Mouse (Mus musculus) kidney, embryonic 16.5 days (tissue): ENCODE measurements around the gene Nos1ap. TPM values are rescaled to one million over a fixed set of nuclear protein-coding genes. Genes with fewer than 3 reads are reported as not detected.

Source experiments
- ATAC-seq: fragments of 200-750 bp; cut with Nextera tagmentation; 2 replicates; pipeline ENCODE4 v1.8.0; 2017; ENCODE audit warnings: moderate TSS enrichment; ENCODE audit not compliant: low FRiP score, low TSS enrichment
- H3K27ac ChIP-seq: fragments of 300-500 bp; sonication (generic); 2 replicates; pipeline ENCODE4 v1.5.1; 2014; ENCODE audit warnings: low read length
- H3K27me3 ChIP-seq: fragments of 300-500 bp; sonication (generic); 2 replicates; pipeline ENCODE4 v1.6.1; 2014; ENCODE audit warnings: low read length, control low read depth, mixed read lengths; ENCODE audit not compliant: insufficient read depth
- H3K36me3 ChIP-seq: fragments of 300-500 bp; sonication (generic); 2 replicates; pipeline ENCODE4 v1.6.1; 2014; ENCODE audit warnings: low read length, control low read depth, mixed read lengths; ENCODE audit not compliant: insufficient read depth
- H3K4me1 ChIP-seq: fragments of 300-500 bp; sonication (generic); 2 replicates; pipeline ENCODE4 v1.6.1; 2014; ENCODE audit warnings: low read length, control low read depth, mixed read lengths; ENCODE audit not compliant: insufficient read depth
- H3K4me2 ChIP-seq: fragments of 300-500 bp; sonication (generic); replicated peaks from 2 replicates; pipeline ENCODE4 v1.6.1; 2014; ENCODE audit warnings: low read depth, low read length
- H3K4me3 ChIP-seq: fragments of 300-500 bp; sonication (generic); 2 replicates; pipeline ENCODE4 v1.5.1; 2014; ENCODE audit warnings: mild to moderate bottlenecking, low read length
- H3K9ac ChIP-seq: fragments of 300-500 bp; sonication (generic); replicated peaks from 2 replicates; pipeline ENCODE4 v1.6.1; 2014; ENCODE audit warnings: low read length
- H3K9me3 ChIP-seq: fragments of 300-500 bp; sonication (generic); 2 replicates; pipeline ENCODE4 v1.6.1; 2016; ENCODE audit warnings: low read length, control low read depth
- WGBS: fragments of 180-500 bp; shearing (Covaris S2); extraction: QIAGEN DNeasy Blood & Tissue Kit; methylation state at CpG from one replicate; pipeline ENCODE4 v1.1.7; 2014; 5-methylcytosine and 5-hydroxymethylcytosine counted together
- polyA plus RNA-seq: library from polyadenylated mRNA; unstranded; fragments of >200 nt; fragmentation: Nextera tagmentation; extraction: Ambion mirVana; gene quantifications from 2 replicates; pipeline ENCODE4 v1.2.1, GENCODE M21; 2015

Nos1ap gene
- polyA plus RNA-seq, 1 experiment from 2014 or later = 18.0 TPM

GRCm38 (mm10) chr1:170612968-170613872 is 23.6 kb upstream of the Nos1ap start:
- WGBS = 51% methylated on average over 18 of the region's 18 CpGs
- no peaks in the 10 kb centered on the region for H3K9me3 ChIP-seq
- H3K36me3 ChIP-seq = no peaks in the 10 kb centered on the region
- no peak overlapping the region for H3K4me3 ChIP-seq
- ATAC-seq = peak; percentile 93
- H3K27me3 ChIP-seq = no peaks in the 10 kb centered on the region
- no peak overlapping the region for H3K9ac ChIP-seq
- no peak overlapping the region for H3K27ac ChIP-seq
- H3K4me2 ChIP-seq = no peak overlapping the region
- no peaks in the 10 kb centered on the region for H3K4me1 ChIP-seq

DNA sequence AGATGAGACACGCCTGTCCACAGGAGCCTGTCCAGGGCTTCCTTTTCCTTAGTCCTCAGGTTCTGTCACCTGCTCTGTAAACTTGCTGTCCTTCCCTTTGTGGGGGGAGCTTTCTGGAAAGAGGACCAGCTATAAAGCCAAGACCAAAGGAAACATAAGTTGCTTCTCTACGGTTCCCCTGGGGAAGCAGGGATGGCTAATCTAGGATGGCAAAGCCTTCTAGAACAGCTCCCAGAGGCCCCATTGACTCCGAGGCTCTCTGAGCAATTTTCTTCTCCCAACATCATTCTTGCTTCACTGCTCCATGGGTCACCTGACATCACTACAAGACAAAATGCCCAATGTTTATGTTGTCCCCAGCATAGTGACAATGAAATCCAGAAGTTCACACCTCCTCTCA is 22.0 kb upstream of the Nos1ap start:
- WGBS = 83% methylated on average over 3 of the region's 3 CpGs
- Histone ChIP-seq H3K4me1 (no peaks in the 10 kb centered on the region), H3K27me3 (no peaks in the 10 kb centered on the region), H3K4me3 (no peak overlapping the region), H3K36me3 (no peaks in the 10 kb centered on the region), H3K27ac (no peak overlapping the region), H3K9ac (no peak overlapping the region), H3K4me2 (no peak overlapping the region), H3K9me3 (no peaks in the 10 kb centered on the region)
- no peak for ATAC-seq

DNA sequence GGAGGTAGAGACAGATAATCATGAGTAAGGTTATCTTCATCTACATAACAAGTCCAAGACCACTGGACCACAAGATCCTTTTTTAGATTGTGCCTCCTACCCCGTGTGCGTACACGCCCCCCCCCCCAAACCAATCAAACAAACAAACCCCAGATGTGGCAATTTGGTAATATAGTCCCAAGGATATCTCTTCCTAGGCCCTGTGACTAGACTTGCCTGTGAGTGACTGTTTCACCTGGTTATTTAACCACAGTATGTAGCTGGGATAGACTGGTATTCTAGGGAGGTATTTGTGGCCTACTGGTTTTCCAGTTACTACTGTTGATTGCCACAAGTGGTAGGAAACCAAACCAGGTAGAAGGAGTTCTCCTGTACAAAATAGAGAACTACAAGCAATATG is 21.0 kb upstream of the Nos1ap start:
- H3K4me1 ChIP-seq = no peaks in the 10 kb centered on the region
- ATAC-seq = no peak
- 93% methylated on average over 3 of the region's 3 CpGs for WGBS
- H3K4me2 ChIP-seq = no peak overlapping the region
- no peak overlapping the region for H3K4me3 ChIP-seq
- H3K9me3 ChIP-seq = no peaks in the 10 kb centered on the region
- H3K36me3 ChIP-seq = no peaks in the 10 kb centered on the region
- no peak overlapping the region for H3K9ac ChIP-seq
- H3K27me3 ChIP-seq = no peaks in the 10 kb centered on the region
- no peak overlapping the region for H3K27ac ChIP-seq

- WGBS = 75% methylated on average over 3 of the region's 3 CpGs
- no peak for ATAC-seq
- no peaks in the 10 kb centered on the region for H3K27me3 ChIP-seq
- no peak overlapping the region for H3K4me3 ChIP-seq
- no peaks in the 10 kb centered on the region for H3K9me3 ChIP-seq
- H3K4me2 ChIP-seq = no peak overlapping the region
- H3K36me3 ChIP-seq = no peaks in the 10 kb centered on the region
- H3K9ac ChIP-seq = no peak overlapping the region
- H3K4me1 ChIP-seq = no peaks in the 10 kb centered on the region
- H3K27ac ChIP-seq = no peak overlapping the region
Measured at GRCm38 (mm10) chr1:170610289-170610688, 20.6 kb upstream of the Nos1ap start.

DNA sequence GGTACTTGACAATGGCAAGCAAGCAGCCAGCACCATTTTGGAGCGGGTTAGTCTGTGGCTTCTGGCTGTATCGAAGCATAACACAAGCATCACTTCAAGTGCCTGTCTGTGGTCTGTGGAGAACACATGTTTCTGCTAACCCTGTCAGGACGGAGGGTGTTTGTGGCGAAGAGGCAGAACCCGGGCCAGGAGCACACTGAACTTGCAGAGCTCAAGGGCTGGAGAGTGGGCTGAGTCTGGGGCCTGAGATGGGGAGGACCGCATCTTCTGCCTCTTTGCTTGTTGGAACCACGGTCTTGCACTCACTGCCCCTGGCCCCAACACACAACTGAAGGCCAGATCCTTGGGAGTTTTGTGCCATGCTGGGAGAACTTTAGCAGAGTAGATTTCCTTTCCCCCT is 20.2 kb upstream of the Nos1ap start:
- H3K9ac ChIP-seq = no peak overlapping the region
- no peaks in the 10 kb centered on the region for H3K27me3 ChIP-seq
- no peak overlapping the region for H3K27ac ChIP-seq
- no peak for ATAC-seq
- no peaks in the 10 kb centered on the region for H3K36me3 ChIP-seq
- 89% methylated on average over 7 of the region's 7 CpGs for WGBS
- H3K9me3 ChIP-seq = no peaks in the 10 kb centered on the region
- no peak overlapping the region for H3K4me2 ChIP-seq
- H3K4me1 ChIP-seq = no peaks in the 10 kb centered on the region
- no peak overlapping the region for H3K4me3 ChIP-seq

GRCm38 (mm10) chr1:170608461-170609071 is 18.9 kb upstream of the Nos1ap start:
- Histone ChIP-seq H3K9ac (no peak overlapping the region), H3K27me3 (no peaks in the 10 kb centered on the region), H3K4me1 (no peaks in the 10 kb centered on the region), H3K27ac (no peak overlapping the region), H3K4me2 (no peak overlapping the region), H3K4me3 (no peak overlapping the region), H3K9me3 (no peaks in the 10 kb centered on the region), H3K36me3 (no peaks in the 10 kb centered on the region)
- WGBS = 85% methylated on average over 3 of the region's 3 CpGs
- no peak for ATAC-seq

GRCm38 (mm10) chr1:170607231-170607917 is 17.7 kb upstream of the Nos1ap start:
- no peak overlapping the region for H3K4me3 ChIP-seq
- H3K9ac ChIP-seq = no peak overlapping the region
- WGBS = 95% methylated on average over 8 of the region's 8 CpGs
- no peaks in the 10 kb centered on the region for H3K27me3 ChIP-seq
- H3K4me1 ChIP-seq = no peaks in the 10 kb centered on the region
- H3K9me3 ChIP-seq = no peaks in the 10 kb centered on the region
- no peak overlapping the region for H3K27ac ChIP-seq
- H3K4me2 ChIP-seq = no peak overlapping the region
- ATAC-seq = no peak
- no peaks in the 10 kb centered on the region for H3K36me3 ChIP-seq

DNA sequence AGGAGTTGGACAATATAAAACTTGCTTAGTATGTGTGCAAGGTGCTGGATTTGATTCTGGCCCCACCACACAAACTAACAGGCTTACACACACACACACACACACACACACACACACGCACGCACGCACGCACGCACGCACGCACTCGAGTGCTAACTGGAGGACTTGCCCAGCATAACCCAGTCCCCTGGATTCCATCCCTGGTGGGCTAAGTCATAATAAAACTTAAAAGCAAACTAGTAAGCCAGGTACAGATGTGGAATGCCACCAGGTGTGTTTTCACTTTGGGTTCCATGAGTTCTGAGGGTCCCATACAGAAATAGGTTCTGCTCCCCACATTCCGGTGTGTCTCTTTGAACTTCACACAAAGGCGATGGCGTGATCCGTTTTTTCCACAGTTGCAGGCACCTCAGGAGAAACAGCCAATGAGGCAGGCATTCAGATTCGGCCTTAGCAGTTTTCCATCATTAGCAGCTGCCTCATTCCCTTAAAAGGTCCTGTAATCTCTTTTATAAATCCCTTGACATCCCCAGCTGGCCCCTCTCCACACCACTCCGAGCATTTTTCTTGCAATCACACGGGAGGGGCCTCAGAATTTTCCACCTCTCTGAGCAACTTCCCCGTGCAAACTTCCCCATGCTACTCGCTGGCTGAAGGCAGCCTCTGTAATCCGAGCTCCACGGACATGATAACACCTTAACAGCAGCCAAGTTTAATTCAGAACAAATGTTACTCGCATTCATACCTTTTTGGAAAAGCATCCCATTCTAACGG is 15.8 kb upstream of the Nos1ap start:
- Histone ChIP-seq H3K36me3 (no peaks in the 10 kb centered on the region), H3K27me3 (no peaks in the 10 kb centered on the region), H3K4me3 (no peak overlapping the region), H3K27ac (no peak overlapping the region), H3K9me3 (no peaks in the 10 kb centered on the region), H3K4me2 (no peak overlapping the region), H3K4me1 (no peaks in the 10 kb centered on the region), H3K9ac (no peak overlapping the region)
- WGBS = 60% methylated on average over 21 of the region's 21 CpGs
- ATAC-seq = no peak

DNA sequence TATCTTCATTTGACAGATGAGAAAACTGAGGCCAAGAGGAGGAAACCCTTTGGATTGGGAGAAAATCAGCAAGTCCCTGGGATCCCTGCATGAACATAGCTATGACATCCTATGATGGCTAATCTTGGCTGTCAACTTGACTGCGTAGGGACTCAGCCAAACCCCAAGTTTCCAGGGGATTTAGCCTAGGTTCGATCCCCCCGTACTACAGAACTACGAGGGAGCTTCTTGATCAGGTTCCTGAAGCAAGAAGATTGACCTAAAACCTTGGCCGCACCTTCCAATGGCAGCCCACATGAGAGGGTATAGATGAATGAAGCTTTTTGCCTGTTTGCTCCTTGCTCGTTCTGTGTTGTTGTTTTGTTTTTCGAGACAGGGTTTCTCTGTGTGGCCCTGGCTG is 4.9 kb upstream of the Nos1ap start:
- 97% methylated on average over 7 of the region's 7 CpGs for WGBS
- H3K36me3 ChIP-seq = no peaks in the 10 kb centered on the region
- no peak overlapping the region for H3K27ac ChIP-seq
- H3K4me1 ChIP-seq = no peaks in the 10 kb centered on the region
- no peak overlapping the region for H3K4me2 ChIP-seq
- no peak overlapping the region for H3K9ac ChIP-seq
- ATAC-seq = no peak
- H3K4me3 ChIP-seq = no peak overlapping the region
- H3K27me3 ChIP-seq = no peaks in the 10 kb centered on the region
- 0 out of 2 replicates have a peak, but pooled peaks cover 4% of the 10 kb centered on the region for H3K9me3 ChIP-seq
